Mouse (Mus musculus): ENCODE results near the gene Rtl9. TPM values are rescaled to one million over a fixed set of nuclear protein-coding genes. Genes with fewer than 3 reads are reported as not detected.

Rtl9 gene
- polyA plus RNA-seq, 1 experiment, result 1.0 TPM

GRCm38 (mm10) chrX:143066320-143067114, 32.9 kb upstream of the Rtl9 start:
- H3K4me3 ChIP-seq (replicated peaks; ENCODE audit: insufficient read depth, low read depth, low read length), result no peak overlapping the region
- WGBS, result 22% methylated on average over 17 of the region's 17 CpGs
- no peak for TF ChIP-seq POLR2A (IDR thresholded peaks at IDR 0.05; ENCODE audit: borderline replicate concordance, insufficient read depth, low read length)
- no peak for TF ChIP-seq CTCF (IDR thresholded peaks at IDR 0.05; ENCODE audit: borderline replicate concordance, insufficient read depth, low read depth, low read length)
- no peaks in the 10 kb centered on the region; the same call in 1 of the 2 replicates for H3K27me3 ChIP-seq (ENCODE audit: control insufficient read depth, insufficient read depth, low read length)
- peaks cover 7% of the 10 kb centered on the region for H3K4me1 ChIP-seq (ENCODE audit: control insufficient read depth, insufficient read depth, low read length)
- DNase-seq, result peak; percentile 27 to 35
- no peak overlapping the region for H3K27ac ChIP-seq (ENCODE audit: insufficient read depth, low read length)

DNA sequence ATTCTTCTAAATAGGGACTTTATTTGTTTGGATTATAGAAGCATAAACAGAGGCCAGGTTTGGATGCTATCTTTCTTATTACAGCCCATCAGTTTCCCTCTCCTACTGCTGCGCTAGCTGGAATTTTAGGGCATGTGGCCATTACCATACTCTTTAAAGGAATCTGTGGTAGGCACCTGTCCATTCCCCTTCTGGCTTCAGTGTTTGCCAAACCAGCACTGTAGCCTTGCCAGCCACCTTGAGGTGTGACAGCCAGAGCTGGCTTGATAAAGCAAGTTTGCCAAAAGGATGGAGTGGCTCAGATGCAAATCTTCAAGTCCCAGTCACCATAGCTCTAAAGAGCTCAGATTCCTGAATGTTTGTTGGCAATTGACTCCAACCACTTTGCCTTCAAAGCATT, 32.3 kb upstream of the Rtl9 start:
- 20% methylated on average over 1 of the region's 1 CpGs for WGBS
- Histone ChIP-seq H3K27me3 (ENCODE audit: control insufficient read depth, insufficient read depth, low read length) (no peaks in the 10 kb centered on the region; the same call in 1 of the 2 replicates), H3K4me3 (replicated peaks; ENCODE audit: insufficient read depth, low read depth, low read length) (no peak overlapping the region), H3K27ac (ENCODE audit: insufficient read depth, low read length) (no peak overlapping the region), H3K4me1 (ENCODE audit: control insufficient read depth, insufficient read depth, low read length) (peaks cover 7% of the 10 kb centered on the region)
- peak; percentile 31 to 53 for DNase-seq
- TF ChIP-seq POLR2A (IDR thresholded peaks at IDR 0.05; ENCODE audit: borderline replicate concordance, insufficient read depth, low read length) (no peak), CTCF (IDR thresholded peaks at IDR 0.05; ENCODE audit: borderline replicate concordance, insufficient read depth, low read depth, low read length) (no peak)

DNA sequence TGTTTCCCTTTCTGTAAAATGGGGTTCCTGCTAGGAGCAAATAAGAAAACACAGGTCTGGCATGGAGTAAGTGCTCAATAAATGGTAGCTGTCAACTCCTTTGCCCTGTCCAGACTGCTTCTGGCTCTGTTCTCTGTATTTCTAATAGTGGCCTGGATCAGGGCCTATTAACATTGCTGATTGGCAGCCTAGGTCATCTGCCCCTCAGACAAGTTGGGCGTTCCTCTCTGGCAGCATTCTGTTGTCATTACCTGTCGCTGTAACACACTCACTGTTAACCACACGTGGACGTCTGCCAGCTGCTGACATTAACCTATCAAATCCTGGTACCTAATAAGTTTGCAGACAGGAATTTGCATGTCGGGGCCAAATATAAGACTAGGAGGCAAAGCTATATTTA, 31.8 kb upstream of the Rtl9 start:
- peaks cover 7% of the 10 kb centered on the region for H3K4me1 ChIP-seq (ENCODE audit: control insufficient read depth, insufficient read depth, low read length)
- WGBS, result 63% methylated on average over 5 of the region's 5 CpGs
- no peak for DNase-seq
- H3K4me3 ChIP-seq (replicated peaks; ENCODE audit: insufficient read depth, low read depth, low read length), result no peak overlapping the region
- H3K27me3 ChIP-seq (ENCODE audit: control insufficient read depth, insufficient read depth, low read length), result no peaks in the 10 kb centered on the region; the same call in 1 of the 2 replicates
- no peak overlapping the region for H3K27ac ChIP-seq (ENCODE audit: insufficient read depth, low read length)
- TF ChIP-seq CTCF (IDR thresholded peaks at IDR 0.05; ENCODE audit: borderline replicate concordance, insufficient read depth, low read depth, low read length) (no peak), POLR2A (IDR thresholded peaks at IDR 0.05; ENCODE audit: borderline replicate concordance, insufficient read depth, low read length) (no peak)

DNA sequence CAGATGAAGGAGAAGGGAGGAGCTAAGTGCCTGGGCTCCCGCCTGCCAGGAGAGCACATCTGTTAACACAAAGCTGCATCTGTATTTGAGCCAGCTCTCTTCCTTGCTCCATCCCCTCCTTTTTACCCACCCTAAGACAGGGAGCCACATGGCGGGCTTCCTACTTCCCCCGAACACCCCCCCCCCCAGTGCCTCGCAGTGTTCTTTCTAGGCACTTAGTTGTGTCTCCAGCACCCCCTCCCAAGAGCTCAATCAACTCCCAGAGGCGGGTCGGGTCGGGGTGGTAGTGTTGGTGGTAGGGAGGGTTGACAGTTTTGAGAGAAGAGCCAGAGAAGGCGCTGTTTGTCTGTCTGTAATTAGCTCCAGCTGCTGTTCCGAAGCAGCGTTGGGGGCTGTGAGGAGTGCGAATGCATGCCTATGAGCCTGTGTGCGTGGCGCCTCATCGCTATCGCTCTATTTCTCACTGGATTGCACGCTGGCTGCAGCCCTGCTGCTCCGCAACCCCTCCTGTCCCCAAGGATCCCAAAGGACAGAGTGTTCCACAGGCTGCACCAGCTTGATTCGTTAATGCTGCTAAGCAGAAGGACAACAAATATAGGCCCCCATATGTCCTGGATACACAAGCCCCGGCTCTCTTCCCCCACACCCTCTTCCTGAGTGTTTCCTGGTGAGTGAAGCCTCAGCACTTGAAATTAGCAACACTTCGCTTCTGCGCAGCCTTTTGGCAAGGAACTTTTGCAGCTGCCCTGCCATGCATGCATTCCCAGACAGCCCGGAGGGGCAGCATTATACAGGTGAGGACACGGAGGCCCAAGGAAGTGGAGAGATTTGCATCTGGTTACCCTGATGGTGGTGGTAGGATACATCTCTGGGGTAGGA, 18.7 kb upstream of the Rtl9 start:
- H3K27me3 ChIP-seq (ENCODE audit: control insufficient read depth, insufficient read depth, low read length), result no peaks in the 10 kb centered on the region
- 18% methylated on average over 23 of the region's 23 CpGs for WGBS
- no peak overlapping the region for H3K27ac ChIP-seq (ENCODE audit: insufficient read depth, low read length)
- no peaks in the 10 kb centered on the region for H3K4me1 ChIP-seq (ENCODE audit: control insufficient read depth, insufficient read depth, low read length)
- H3K4me3 ChIP-seq (replicated peaks; ENCODE audit: insufficient read depth, low read depth, low read length), result peak overlapping the region; percentile 37
- no peak for TF ChIP-seq CTCF (IDR thresholded peaks at IDR 0.05; ENCODE audit: borderline replicate concordance, insufficient read depth, low read depth, low read length)
- TF ChIP-seq POLR2A (IDR thresholded peaks at IDR 0.05; ENCODE audit: borderline replicate concordance, insufficient read depth, low read length), result no peak
- no peak for DNase-seq

- Histone ChIP-seq H3K27ac (ENCODE audit: insufficient read depth, low read length) (no peak overlapping the region), H3K4me1 (ENCODE audit: control insufficient read depth, insufficient read depth, low read length) (no peaks in the 10 kb centered on the region), H3K4me3 (replicated peaks; ENCODE audit: insufficient read depth, low read depth, low read length) (no peak overlapping the region), H3K27me3 (ENCODE audit: control insufficient read depth, insufficient read depth, low read length) (no peaks in the 10 kb centered on the region)
- WGBS, result 50% methylated on average over 1 of the region's 1 CpGs
- TF ChIP-seq CTCF (IDR thresholded peaks at IDR 0.05; ENCODE audit: borderline replicate concordance, insufficient read depth, low read depth, low read length) (no peak), POLR2A (IDR thresholded peaks at IDR 0.05; ENCODE audit: borderline replicate concordance, insufficient read depth, low read length) (no peak)
- DNase-seq, result peak; percentile 35 to 45
Observed at GRCm38 (mm10) chrX:143082732-143083131, 16.7 kb upstream of the Rtl9 start.

- H3K4me1 ChIP-seq (ENCODE audit: control insufficient read depth, insufficient read depth, low read length), result no peaks in the 10 kb centered on the region; the same call in 1 of the 2 replicates
- no peak for DNase-seq
- no peak overlapping the region for H3K27ac ChIP-seq (ENCODE audit: insufficient read depth, low read length)
- no peak overlapping the region for H3K4me3 ChIP-seq (replicated peaks; ENCODE audit: insufficient read depth, low read depth, low read length)
- TF ChIP-seq POLR2A (IDR thresholded peaks at IDR 0.05; ENCODE audit: borderline replicate concordance, insufficient read depth, low read length), result no peak
- no peak for TF ChIP-seq CTCF (IDR thresholded peaks at IDR 0.05; ENCODE audit: borderline replicate concordance, insufficient read depth, low read depth, low read length)
- 72% methylated on average over 7 of the region's 7 CpGs for WGBS
- H3K27me3 ChIP-seq (ENCODE audit: control insufficient read depth, insufficient read depth, low read length), result no peaks in the 10 kb centered on the region
Observed at GRCm38 (mm10) chrX:143088225-143088624, 11.2 kb upstream of the Rtl9 start.

GRCm38 (mm10) chrX:143090904-143091588, 8.3 kb upstream of the Rtl9 start:
- no peaks in the 10 kb centered on the region; the same call in 1 of the 2 replicates for H3K4me1 ChIP-seq (ENCODE audit: control insufficient read depth, insufficient read depth, low read length)
- no peak overlapping the region for H3K27ac ChIP-seq (ENCODE audit: insufficient read depth, low read length)
- TF ChIP-seq POLR2A (IDR thresholded peaks at IDR 0.05; ENCODE audit: borderline replicate concordance, insufficient read depth, low read length) (no peak), CTCF (IDR thresholded peaks at IDR 0.05; ENCODE audit: borderline replicate concordance, insufficient read depth, low read depth, low read length) (no peak)
- no peaks in the 10 kb centered on the region for H3K27me3 ChIP-seq (ENCODE audit: control insufficient read depth, insufficient read depth, low read length)
- DNase-seq, result no peak
- H3K4me3 ChIP-seq (replicated peaks; ENCODE audit: insufficient read depth, low read depth, low read length), result no peak overlapping the region
- 71% methylated on average over 6 of the region's 6 CpGs for WGBS
